Mouse (Mus musculus) layer of hippocampus, adult 9-11 months (tissue): ENCODE data around the gene Rbak.
"Not testable (repeated sequence)": the region's sequence is repeated elsewhere in the genome, so short reads cannot be mapped to it uniquely, and the experiment has no call there.

Source experiments
- DNase-seq: peaks from one replicate; pipeline ENCODE4 v3.0.0; 2022

Gene Rbak

DNA sequence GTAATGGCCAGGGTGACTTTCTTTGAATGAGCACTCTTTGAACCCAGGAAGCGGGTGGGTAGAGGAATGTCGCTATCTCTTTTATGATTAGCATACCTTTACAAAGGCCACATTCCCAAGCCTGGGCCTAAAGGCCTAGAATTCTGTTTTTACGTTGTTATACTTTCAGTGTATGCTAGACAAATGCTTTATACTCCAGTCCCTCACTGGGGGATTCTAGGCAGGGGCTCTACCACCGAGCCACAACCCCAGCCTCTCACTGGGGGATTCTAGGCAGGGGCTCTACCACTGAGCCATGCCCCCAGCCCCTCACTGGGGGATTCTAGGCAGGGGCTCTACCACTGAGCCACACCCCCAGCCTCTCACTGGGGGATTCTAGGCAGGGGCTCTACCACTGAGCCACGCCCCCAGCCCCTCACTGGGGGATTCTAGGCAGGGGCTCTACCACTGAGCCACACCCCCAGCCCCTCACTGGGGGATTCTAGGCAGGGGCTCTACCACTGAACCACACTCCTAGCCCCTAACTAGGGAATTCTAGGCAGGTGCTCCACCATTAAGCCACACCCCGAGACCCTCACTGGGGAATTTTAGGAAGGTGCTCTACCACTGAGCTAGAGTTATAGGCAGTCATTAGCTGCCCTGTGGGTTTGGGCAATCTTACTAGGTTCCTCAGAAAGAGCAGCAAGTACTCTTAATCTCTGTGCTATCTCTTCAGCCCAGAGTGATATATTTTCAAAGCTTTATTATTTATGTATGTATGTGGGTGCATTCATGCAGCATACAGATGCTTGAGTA, 46.2 kb downstream of the Rbak start:
- DNase-seq, result not testable (repeated sequence)

DNA sequence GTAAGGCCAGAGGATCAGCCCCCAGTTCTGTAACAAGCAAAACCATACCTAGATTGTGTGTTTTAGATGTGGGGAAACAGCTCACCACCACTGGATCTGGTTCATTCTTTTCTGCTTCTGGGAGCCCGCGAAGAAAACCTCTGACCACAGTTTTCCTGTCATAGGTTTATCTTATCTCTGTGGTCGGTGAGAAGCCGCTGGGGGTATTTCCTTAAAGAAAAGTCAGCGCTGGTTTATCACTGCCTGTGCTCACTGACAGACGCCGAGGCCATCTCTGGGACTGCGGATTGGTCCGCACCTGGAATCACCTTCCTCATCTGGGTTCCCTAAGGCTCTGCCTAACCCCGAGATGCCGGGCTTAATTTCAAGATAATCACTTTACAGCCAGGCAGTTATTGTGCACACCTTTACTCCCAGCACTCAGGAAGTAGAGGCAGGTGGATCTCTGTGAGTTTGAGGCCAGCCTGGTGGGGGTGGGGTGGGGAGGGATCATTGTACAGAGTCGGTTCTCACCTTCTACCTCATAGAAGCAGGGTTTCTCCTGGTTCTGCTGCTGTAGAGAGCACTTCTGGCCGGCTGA, 47.5 kb downstream of the Rbak start:
- DNase-seq, result no peak

- DNase-seq, result no peak
Measured at GRCm38 (mm10) chr5:143130342-143130741, 50.2 kb downstream of the Rbak start.

- no peak for DNase-seq
Measured at GRCm38 (mm10) chr5:143129101-143129500, 51.5 kb downstream of the Rbak start.

DNA sequence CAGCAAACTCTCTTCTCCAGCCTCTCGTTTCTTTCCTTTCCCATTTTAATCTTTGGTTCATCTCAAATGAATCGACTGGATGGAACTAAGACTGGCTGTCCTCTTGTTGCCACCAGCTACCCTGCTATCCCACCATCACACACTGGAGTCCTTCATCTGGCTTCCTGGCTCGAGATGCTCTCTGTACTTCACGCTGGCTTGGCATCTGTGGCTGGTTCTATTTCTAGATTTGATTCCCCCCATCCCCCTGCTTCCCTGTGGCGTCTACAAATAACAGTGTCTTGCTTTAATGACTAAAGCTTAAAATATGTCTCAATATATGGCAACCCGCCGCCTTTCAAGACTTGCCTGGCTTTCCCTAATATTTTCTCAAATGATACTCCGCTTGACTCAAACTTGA, 52.7 kb downstream of the Rbak start:
- DNase-seq, result peak; percentile 39

DNA sequence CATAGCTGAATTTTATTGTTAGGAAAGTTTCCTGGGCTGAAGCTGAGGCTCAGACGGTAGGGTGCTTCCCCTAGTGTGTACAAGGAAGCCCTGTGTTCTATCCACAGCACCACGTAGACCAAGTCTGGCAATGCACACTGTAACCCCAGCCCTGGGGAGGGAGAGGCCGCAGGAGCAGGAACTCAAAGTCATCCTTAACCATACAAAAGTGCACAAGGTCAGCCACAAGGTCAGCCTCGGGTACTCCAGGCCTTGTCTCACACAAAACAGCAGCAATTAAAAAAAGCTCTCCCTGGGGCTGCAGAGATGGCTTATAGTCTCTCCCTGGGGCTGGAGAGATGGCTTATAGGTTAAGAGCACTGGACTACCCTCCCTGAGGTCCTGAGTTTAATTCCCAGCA, 53.7 kb downstream of the Rbak start:
- DNase-seq, result no peak

GRCm38 (mm10) chr5:143126089-143126488, 54.5 kb downstream of the Rbak start:
- no peak for DNase-seq

GRCm38 (mm10) chr5:143125601-143126000, 55.0 kb downstream of the Rbak start:
- peak; percentile 44 for DNase-seq

DNA sequence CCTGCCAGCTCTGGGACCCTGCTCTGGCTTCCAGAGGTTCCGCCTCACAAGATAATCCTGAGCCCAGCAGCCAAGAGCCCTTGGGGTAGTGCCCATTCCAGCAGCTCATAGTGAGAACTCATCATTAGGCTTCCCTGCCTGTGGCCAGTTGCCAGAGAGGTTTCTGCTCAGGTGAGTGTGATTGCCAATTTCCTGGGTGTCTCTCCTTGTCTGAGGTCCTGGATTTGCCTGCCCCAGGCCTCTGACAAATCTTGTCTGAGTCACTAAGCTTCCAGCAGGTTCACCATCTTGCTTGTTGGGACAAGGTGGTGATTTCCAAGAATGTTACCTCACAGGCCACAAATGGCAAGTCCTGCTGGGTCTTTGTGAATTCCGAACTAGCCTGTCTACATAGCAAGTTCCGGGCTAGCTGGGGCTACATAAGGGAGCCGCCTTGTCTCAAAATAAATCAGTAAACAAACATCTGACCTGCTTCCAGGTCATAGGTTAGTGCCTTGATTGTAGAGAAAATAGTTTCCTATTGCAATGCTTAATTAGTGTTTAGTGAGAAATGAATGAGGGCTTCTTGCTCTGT, 55.7 kb downstream of the Rbak start:
- DNase-seq, result no peak

- no peak for DNase-seq
Measured at GRCm38 (mm10) chr5:143122673-143123072, 57.9 kb downstream of the Rbak start.
